Mouse (Mus musculus): ENCODE results near the gene Nr6a1.

DNA sequence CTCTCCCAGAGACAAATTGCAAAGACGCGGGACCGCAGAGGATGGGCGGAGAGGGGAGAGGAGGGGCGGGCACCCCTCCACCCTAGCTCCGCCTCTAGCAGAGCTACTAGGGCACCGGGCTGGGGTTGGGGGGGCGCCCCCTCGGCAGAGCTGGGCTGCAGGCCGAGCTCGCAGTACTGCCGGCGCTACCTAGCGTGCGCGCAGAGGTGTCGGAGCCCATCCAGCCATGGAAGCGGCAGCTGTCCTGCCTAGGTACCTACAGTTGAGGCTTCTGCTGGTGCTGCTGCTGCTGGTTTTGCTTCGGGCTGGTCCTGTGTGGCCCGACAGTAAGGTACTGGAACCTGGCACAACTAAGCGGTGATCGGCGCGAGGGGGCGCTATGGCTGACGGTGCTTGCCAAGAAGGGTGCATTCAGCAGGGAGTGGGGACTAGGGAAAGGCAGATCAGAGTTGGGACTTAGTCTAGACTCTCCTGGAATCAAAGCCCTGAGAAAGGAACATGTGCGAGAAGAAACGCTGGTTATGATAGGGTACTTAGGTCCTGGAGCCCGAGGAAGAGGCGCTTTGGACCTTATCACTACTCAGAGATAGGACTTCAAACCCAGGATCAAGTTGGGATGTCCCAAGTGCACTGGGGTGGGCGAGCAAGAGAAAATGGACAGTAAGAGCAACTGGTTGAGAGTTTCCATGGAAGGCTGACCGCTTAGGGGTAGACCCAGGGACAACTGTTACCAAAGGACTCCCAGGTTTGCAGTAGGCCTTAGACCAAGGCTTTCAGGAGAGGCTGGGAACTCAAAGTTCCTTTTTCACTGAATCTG, 4.6 kb upstream of the Nr6a1 start, which contains the start of gene Olfml2a:
- TF ChIP-seq POLR2A (IDR thresholded peaks at IDR 0.05; ENCODE audit: insufficient read length, low read depth) (no peak), MAX (IDR thresholded peaks at IDR 0.05; ENCODE audit: low read depth) (no peak), TCF3 (IDR thresholded peaks at IDR 0.05; ENCODE audit: insufficient read length, low read depth) (no peak), REST (IDR thresholded peaks at IDR 0.05; ENCODE audit: insufficient read depth, insufficient read length) (no peak), TCF12 (IDR thresholded peaks at IDR 0.05; ENCODE audit: insufficient read depth, poor library complexity, severe bottlenecking) (no peak), POLR2AphosphoS2 (IDR thresholded peaks at IDR 0.05; ENCODE audit: insufficient read length, low read depth) (no peak), USF1 (IDR thresholded peaks at IDR 0.05; ENCODE audit: low read depth) (no peak), E2F4 (IDR thresholded peaks at IDR 0.05; ENCODE audit: insufficient read depth) (no peak)

Data from myocyte (in vitro differentiated cells).